Mouse (Mus musculus): ENCODE measurements around the gene Rnf215.
"Not testable (repeated sequence)": the region's sequence is repeated elsewhere in the genome, so short reads cannot be mapped to it uniquely, and the experiment has no call there.

The Rnf215 gene

GRCm38 (mm10) chr11:4113496-4113895 is 21.5 kb upstream of the Rnf215 start:
- no peak for ATAC-seq (ENCODE audit: low TSS enrichment)

- ATAC-seq (ENCODE audit: low TSS enrichment), result no peak
Observed at GRCm38 (mm10) chr11:4113970-4114369, 21.0 kb upstream of the Rnf215 start.

- ATAC-seq (ENCODE audit: low TSS enrichment), result not testable (repeated sequence)
Observed at GRCm38 (mm10) chr11:4114541-4114940, 20.5 kb upstream of the Rnf215 start.

- ATAC-seq (ENCODE audit: low TSS enrichment), result no peak
Observed at GRCm38 (mm10) chr11:4115407-4115806, 19.6 kb upstream of the Rnf215 start.

GRCm38 (mm10) chr11:4116458-4117141 is 18.4 kb upstream of the Rnf215 start:
- ATAC-seq (ENCODE audit: low TSS enrichment), result peak; percentile 45

- ATAC-seq (ENCODE audit: low TSS enrichment), result no peak
Observed at GRCm38 (mm10) chr11:4117372-4118071, 17.5 kb upstream of the Rnf215 start.

- peak; percentile 30; the same call in 1 of the 2 replicates for ATAC-seq (ENCODE audit: low TSS enrichment)
Observed at GRCm38 (mm10) chr11:4118081-4118921, 16.7 kb upstream of the Rnf215 start.

- no peak for ATAC-seq (ENCODE audit: low TSS enrichment)
Observed at GRCm38 (mm10) chr11:4119635-4120034, 15.4 kb upstream of the Rnf215 start.

GRCm38 (mm10) chr11:4121691-4122090 is 13.3 kb upstream of the Rnf215 start:
- no peak for ATAC-seq (ENCODE audit: low TSS enrichment)

GRCm38 (mm10) chr11:4122226-4122625 is 12.8 kb upstream of the Rnf215 start:
- ATAC-seq (ENCODE audit: low TSS enrichment), result no peak

GRCm38 (mm10) chr11:4122742-4123579 is 12.0 kb upstream of the Rnf215 start, which contains the start of gene Sec14l2:
Gene Sec14l2 (minus strand): TSS chr11:4123415.
- ATAC-seq (ENCODE audit: low TSS enrichment), result no peak

- ATAC-seq (ENCODE audit: low TSS enrichment), result 0 out of 2 replicates have a peak, but pooled peaks have one; percentile 46
Observed at GRCm38 (mm10) chr11:4123922-4124321, 11.1 kb upstream of the Rnf215 start.

- ATAC-seq (ENCODE audit: low TSS enrichment), result no peak
Observed at GRCm38 (mm10) chr11:4127059-4127458, 7.9 kb upstream of the Rnf215 start.

GRCm38 (mm10) chr11:4128461-4128860 is 6.5 kb upstream of the Rnf215 start:
- not testable (repeated sequence) for ATAC-seq (ENCODE audit: low TSS enrichment)

GRCm38 (mm10) chr11:4133450-4133849 is 1.6 kb upstream of the Rnf215 start:
- ATAC-seq (ENCODE audit: low TSS enrichment), result no peak

GRCm38 (mm10) chr11:4134400-4134799 is 602 bp upstream of the Rnf215 start:
- ATAC-seq (ENCODE audit: low TSS enrichment), result no peak

- ATAC-seq (ENCODE audit: low TSS enrichment), result no peak
Observed at GRCm38 (mm10) chr11:4138964-4139363, 4.0 kb downstream of the Rnf215 start.

- ATAC-seq (ENCODE audit: low TSS enrichment), result no peak
Observed at GRCm38 (mm10) chr11:4141505-4141904, 6.5 kb downstream of the Rnf215 start.

- no peak for ATAC-seq (ENCODE audit: low TSS enrichment)
Observed at GRCm38 (mm10) chr11:4142352-4142751, 7.3 kb downstream of the Rnf215 start.

GRCm38 (mm10) chr11:4143281-4144062 is 8.5 kb downstream of the Rnf215 start:
- ATAC-seq (ENCODE audit: low TSS enrichment), result no peak

- no peak for ATAC-seq (ENCODE audit: low TSS enrichment)
Observed at GRCm38 (mm10) chr11:4146381-4146780, 11.4 kb downstream of the Rnf215 start.
